Mouse (Mus musculus) liver, postnatal 0 days (tissue): ENCODE measurements around the gene Slc7a1. TPM values are rescaled to one million over a fixed set of nuclear protein-coding genes. Genes with fewer than 3 reads are reported as not detected.

Experiments used
- ATAC-seq: fragments of 200-750 bp; cut with Nextera tagmentation; 2 replicates; pipeline ENCODE4 v1.8.0; 2017; ENCODE audit warnings: mild to moderate bottlenecking, moderate library complexity
- DNase-seq: peaks from one replicate; pipeline ENCODE4 v3.0.0-alpha.2; 2016
- H3K27ac ChIP-seq: fragments of 300-500 bp; sonication (generic); 2 replicates; pipeline ENCODE4 v1.5.1; 2014; ENCODE audit warnings: antibody characterized with exemption, moderate library complexity, mild to moderate bottlenecking, low read depth
- H3K27me3 ChIP-seq: fragments of 300-500 bp; sonication (generic); 2 replicates; pipeline ENCODE4 v1.6.1; 2014; ENCODE audit warnings: low read length, control low read depth, mixed read lengths; ENCODE audit not compliant: insufficient read depth
- H3K36me3 ChIP-seq: fragments of 300-500 bp; sonication (generic); replicated peaks from 2 replicates; pipeline ENCODE4 v1.6.1; 2014; ENCODE audit warnings: mild to moderate bottlenecking, control low read depth, low read length, moderate library complexity, mixed read lengths; ENCODE audit not compliant: insufficient read depth
- H3K4me1 ChIP-seq: fragments of 300-500 bp; sonication (generic); 2 replicates; pipeline ENCODE4 v1.6.1; 2014; ENCODE audit warnings: antibody characterized with exemption, mild to moderate bottlenecking, control low read depth; ENCODE audit not compliant: insufficient read depth
- H3K4me2 ChIP-seq: fragments of 300-500 bp; sonication (generic); 2 replicates; pipeline ENCODE4 v1.6.1; 2014; ENCODE audit warnings: low read depth, mild to moderate bottlenecking, low read length, moderate library complexity, mixed read lengths
- H3K4me3 ChIP-seq: fragments of 300-500 bp; sonication (generic); 2 replicates; pipeline ENCODE4 v1.5.1; 2014; ENCODE audit warnings: low read depth, low read length
- H3K9ac ChIP-seq: fragments of 300-500 bp; sonication (generic); replicated peaks from 2 replicates; pipeline ENCODE4 v1.6.1; 2014; ENCODE audit warnings: mild to moderate bottlenecking, moderate library complexity
- H3K9me3 ChIP-seq: fragments of 300-500 bp; sonication (generic); 2 replicates; pipeline ENCODE4 v1.6.1; 2016; ENCODE audit warnings: mild to moderate bottlenecking, control low read depth, low read length, mixed read lengths
- CTCF ChIP-seq: sonication (generic); IDR thresholded peaks from 2 replicates; pipeline ENCODE4 v1.5.1; 2016; ENCODE audit warnings: antibody characterized with exemption, low read depth
- EP300 ChIP-seq: IDR thresholded peaks from 2 replicates; pipeline ENCODE4 v1.6.1; 2016; ENCODE audit warnings: antibody characterized with exemption, low read depth, mild to moderate bottlenecking
- WGBS: fragments of 180-500 bp; shearing (Covaris S2); extraction: QIAGEN DNeasy Blood & Tissue Kit; methylation state at CpG from one replicate; pipeline ENCODE4 v1.1.7; 2014; ENCODE audit not compliant: insufficient replicate concordance; 5-methylcytosine and 5-hydroxymethylcytosine counted together
- polyA plus RNA-seq: library from polyadenylated mRNA; unstranded; fragments of >200 nt; fragmentation: Nextera tagmentation; extraction: Ambion mirVana; gene quantifications from 2 replicates; pipeline ENCODE4 v1.2.1, GENCODE M21; 2015

The Slc7a1 gene
- polyA plus RNA-seq, 1 experiment from 2014 or later = 6.5 TPM

DNA sequence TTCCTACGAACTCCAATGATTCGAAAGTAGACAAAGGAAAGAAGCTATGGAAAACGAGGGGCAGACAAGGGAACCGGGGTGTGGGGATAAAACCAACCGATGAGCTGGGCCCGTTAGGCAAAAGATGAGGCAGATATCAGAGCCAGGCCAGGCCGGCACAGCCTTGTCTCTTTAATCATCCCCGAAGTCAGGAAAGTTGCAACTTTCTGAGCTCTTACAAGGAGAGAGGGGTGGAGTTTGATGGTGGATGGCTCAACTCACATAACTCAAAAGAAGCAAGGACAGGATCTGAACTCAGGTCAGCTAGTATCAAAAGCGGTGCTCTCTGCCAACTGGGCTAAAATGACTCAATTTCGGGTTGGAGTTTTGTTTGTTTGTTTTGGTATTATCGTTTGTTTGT is 40.6 kb downstream of the Slc7a1 start:
- ATAC-seq = no peak
- 85% methylated on average over 11 of the region's 11 CpGs for WGBS

GRCm38 (mm10) chr5:148357168-148357567 is 42.5 kb downstream of the Slc7a1 start:
- peaks cover 3% of the 10 kb centered on the region for H3K4me1 ChIP-seq

More for the DNA sequence above, 40.6 kb downstream of the Slc7a1 start:
- no peak for DNase-seq
- no peak overlapping the region for H3K27ac ChIP-seq
- TF ChIP-seq CTCF = no peak
- TF ChIP-seq EP300 = no peak
- H3K4me2 ChIP-seq = no peak overlapping the region
- no peak overlapping the region for H3K9ac ChIP-seq
- no peaks in the 10 kb centered on the region; the same call in none of the 2 replicates for H3K36me3 ChIP-seq
- peaks cover 3% of the 10 kb centered on the region for H3K4me1 ChIP-seq
- H3K9me3 ChIP-seq = no peaks in the 10 kb centered on the region
- no peaks in the 10 kb centered on the region for H3K27me3 ChIP-seq
- no peak overlapping the region for H3K4me3 ChIP-seq

DNA sequence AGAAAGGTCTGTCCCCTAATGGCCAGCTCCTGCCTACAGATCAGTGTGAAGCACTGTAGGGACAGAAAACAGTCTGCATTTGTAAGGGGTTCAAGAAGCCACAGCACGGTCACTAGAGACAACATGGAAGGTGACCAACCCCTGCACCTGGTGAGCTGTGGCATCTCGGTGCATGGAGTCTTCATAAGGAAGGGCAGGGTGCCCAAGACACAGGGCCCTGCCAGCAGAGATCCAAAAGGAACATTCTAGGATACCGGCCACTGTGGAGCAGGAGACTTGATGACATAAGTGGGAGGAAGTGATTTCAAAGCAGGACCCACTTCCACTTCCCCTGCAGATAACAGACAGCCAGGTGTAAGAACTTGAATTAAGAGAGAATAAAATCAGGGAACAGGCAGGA is 43.9 kb downstream of the Slc7a1 start:
- Histone ChIP-seq H3K27ac (no peak overlapping the region), H3K4me1 (peaks cover under 1% of the 10 kb centered on the region; the same call in 1 of the 2 replicates), H3K27me3 (no peaks in the 10 kb centered on the region), H3K9me3 (no peaks in the 10 kb centered on the region), H3K9ac (no peak overlapping the region), H3K4me3 (no peak overlapping the region), H3K36me3 (no peaks in the 10 kb centered on the region; the same call in none of the 2 replicates), H3K4me2 (no peak overlapping the region)
- no peak for TF ChIP-seq CTCF
- TF ChIP-seq EP300 = no peak
- DNase-seq (no peak), ATAC-seq (no peak)
- 80% methylated on average over 3 of the region's 3 CpGs for WGBS

More at GRCm38 (mm10) chr5:148357168-148357567, 42.5 kb downstream of the Slc7a1 start:
- Histone ChIP-seq H3K4me3 (no peak overlapping the region), H3K27ac (no peak overlapping the region), H3K9ac (no peak overlapping the region), H3K4me2 (no peak overlapping the region), H3K27me3 (no peaks in the 10 kb centered on the region), H3K9me3 (no peaks in the 10 kb centered on the region), H3K36me3 (no peaks in the 10 kb centered on the region; the same call in none of the 2 replicates)
- DNase-seq (no peak), ATAC-seq (no peak)
- TF ChIP-seq EP300 (no peak), CTCF (no peak)
- 87% methylated on average over 6 of the region's 6 CpGs for WGBS

- TF ChIP-seq EP300 (no peak), CTCF (no peak)
- peaks cover 2% of the 10 kb centered on the region for H3K36me3 ChIP-seq
- no peak overlapping the region for H3K4me3 ChIP-seq
- H3K9me3 ChIP-seq = no peaks in the 10 kb centered on the region
- WGBS = 78% methylated on average over 8 of the region's 8 CpGs
- H3K4me1 ChIP-seq = no peaks in the 10 kb centered on the region
- DNase-seq (no peak), ATAC-seq (no peak)
- H3K27me3 ChIP-seq = no peaks in the 10 kb centered on the region
- H3K27ac ChIP-seq = no peak overlapping the region
- H3K4me2 ChIP-seq = no peak overlapping the region
- H3K9ac ChIP-seq = no peak overlapping the region
Measured at GRCm38 (mm10) chr5:148354536-148354935, 45.2 kb downstream of the Slc7a1 start.

DNA sequence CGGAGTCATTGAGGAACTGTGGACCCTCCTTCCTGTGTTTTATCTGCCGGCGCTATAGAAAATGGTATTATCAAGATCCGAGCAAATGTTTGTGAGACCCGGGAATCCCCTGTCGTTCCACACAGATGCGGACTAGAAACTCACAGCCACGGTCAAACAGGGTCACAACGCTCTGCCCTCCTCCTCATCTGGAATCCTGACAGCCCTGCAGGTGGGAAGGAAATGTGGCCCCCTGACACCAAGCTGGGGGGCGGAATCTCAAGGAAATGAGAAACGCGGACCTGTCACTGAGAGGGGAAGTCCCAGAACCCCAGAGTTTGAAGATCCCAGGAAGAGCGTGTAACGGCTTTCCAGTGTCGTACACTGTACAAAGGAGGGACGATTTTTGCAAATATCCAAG is 46.3 kb downstream of the Slc7a1 start:
- H3K27me3 ChIP-seq = no peaks in the 10 kb centered on the region
- WGBS = 80% methylated on average over 16 of the region's 16 CpGs
- TF ChIP-seq EP300 (no peak), CTCF (no peak)
- ATAC-seq (no peak), DNase-seq (no peak)
- H3K4me2 ChIP-seq = no peak overlapping the region
- H3K4me3 ChIP-seq = no peak overlapping the region
- no peaks in the 10 kb centered on the region for H3K4me1 ChIP-seq
- peaks cover 2% of the 10 kb centered on the region for H3K36me3 ChIP-seq
- H3K9ac ChIP-seq = no peak overlapping the region
- no peak overlapping the region for H3K27ac ChIP-seq
- no peaks in the 10 kb centered on the region for H3K9me3 ChIP-seq

GRCm38 (mm10) chr5:148349327-148350011 is 50.2 kb downstream of the Slc7a1 start:
- H3K27me3 ChIP-seq = no peaks in the 10 kb centered on the region
- no peak overlapping the region for H3K4me2 ChIP-seq
- TF ChIP-seq EP300 (no peak), CTCF (0 out of 2 replicates have a peak, but pooled peaks have one; percentile 15)
- H3K4me3 ChIP-seq = no peak overlapping the region
- WGBS = 83% methylated on average over 15 of the region's 15 CpGs
- ATAC-seq (no peak), DNase-seq (no peak)
- H3K9ac ChIP-seq = no peak overlapping the region
- H3K27ac ChIP-seq = no peak overlapping the region
- no peaks in the 10 kb centered on the region for H3K4me1 ChIP-seq
- H3K36me3 ChIP-seq = peaks cover 26% of the 10 kb centered on the region
- no peaks in the 10 kb centered on the region for H3K9me3 ChIP-seq
